Mouse (Mus musculus): ENCODE data around the gene Lypd9.
"Not testable (repeated sequence)": the region's sequence is repeated elsewhere in the genome, so short reads cannot be mapped to it uniquely, and the experiment has no call there.

Gene Lypd9

GRCm38 (mm10) chr11:58452759-58453158 is at the start of gene Lypd9:
Lypd9 (minus strand) TSS chr11:58452923.
- no peak for DNase-seq (ENCODE audit: extremely low read depth, low read depth)

- not testable (repeated sequence) for DNase-seq (ENCODE audit: extremely low read depth, low read depth)
Measured at GRCm38 (mm10) chr11:58502472-58502871, 49.7 kb upstream of the Lypd9 start, which contains the start of gene Olfr331. Olfr331 (minus strand) TSS chr11:58502572.

DNA sequence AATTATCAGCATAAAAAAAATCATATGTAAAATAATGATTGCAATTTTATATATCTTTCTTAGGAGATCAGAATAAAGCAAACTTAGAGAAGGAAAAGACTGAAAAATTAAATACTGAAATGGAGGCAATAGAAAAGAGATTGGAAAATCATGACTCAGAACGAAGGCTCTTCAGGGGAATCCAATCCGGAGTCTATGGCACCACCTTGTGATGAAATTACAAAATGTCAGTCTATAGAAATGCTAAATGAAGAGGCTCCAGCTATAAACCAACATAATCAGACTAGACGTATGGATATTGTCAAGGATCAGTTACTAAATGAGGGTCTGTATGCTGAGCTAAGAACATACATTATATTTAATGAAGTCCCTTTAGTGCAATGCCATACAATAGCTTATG is 46.6 kb upstream of the Lypd9 start:
- no peak for DNase-seq (ENCODE audit: extremely low read depth, low read depth)

GRCm38 (mm10) chr11:58498761-58499160 is 46.0 kb upstream of the Lypd9 start:
- DNase-seq (ENCODE audit: extremely low read depth, low read depth) = no peak

GRCm38 (mm10) chr11:58492455-58492854 is 39.7 kb upstream of the Lypd9 start, which contains the start of gene Olfr332:
Olfr332 (minus strand) TSS chr11:58492555.
- DNase-seq (ENCODE audit: extremely low read depth, low read depth) = no peak

- DNase-seq (ENCODE audit: extremely low read depth, low read depth) = no peak
Measured at GRCm38 (mm10) chr11:58462170-58462569, 9.4 kb upstream of the Lypd9 start, which contains the start of gene Olfr30. Olfr30 (minus strand) TSS chr11:58462270.

DNA sequence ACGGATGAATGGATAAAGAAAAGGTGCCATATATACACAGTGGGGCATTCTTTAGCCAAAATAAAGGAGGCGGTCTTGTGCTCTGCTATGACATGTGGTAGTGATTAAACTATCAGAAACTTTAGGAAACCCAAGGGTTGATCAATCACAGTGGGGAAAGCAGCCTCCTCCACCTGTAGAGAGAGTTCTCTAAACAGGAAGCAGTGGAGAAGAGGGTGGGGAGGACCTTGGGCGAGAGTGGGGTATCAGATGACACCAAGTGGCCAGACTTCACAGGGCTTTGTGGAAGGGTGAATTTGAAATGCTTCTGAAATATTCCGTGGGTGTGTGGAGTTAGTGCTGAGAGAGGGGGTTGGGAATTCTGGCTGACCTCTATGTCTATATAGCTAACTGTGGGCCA is 869 bp upstream of the Lypd9 start:
- no peak for DNase-seq (ENCODE audit: extremely low read depth, low read depth)

DNA sequence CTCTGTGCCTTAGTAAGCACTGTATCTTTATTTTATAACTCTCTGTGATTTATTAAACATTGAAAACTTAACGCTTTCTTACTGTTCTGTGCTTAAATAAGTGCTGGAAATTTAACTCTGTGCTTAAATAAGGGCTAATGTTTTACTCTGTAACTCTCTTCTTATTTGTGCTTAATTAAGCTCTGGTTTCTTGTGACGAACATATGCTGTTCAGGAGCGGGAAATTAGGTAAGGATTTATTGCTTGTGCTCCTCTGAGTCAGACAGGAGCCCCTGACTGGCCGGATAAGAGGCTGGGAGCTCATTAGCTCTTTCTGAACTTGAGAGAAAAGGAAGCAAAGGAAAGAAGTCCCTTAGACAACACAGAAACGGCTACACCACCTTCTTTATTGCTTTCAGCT is 14.9 kb downstream of the Lypd9 start:
- DNase-seq (ENCODE audit: extremely low read depth, low read depth) = no peak

GRCm38 (mm10) chr11:58432259-58432658 is 20.5 kb downstream of the Lypd9 start, which contains the start of gene Gm12253:
Gm12253 (plus strand) TSS chr11:58432559.
- no peak for DNase-seq (ENCODE audit: extremely low read depth, low read depth)

- DNase-seq (ENCODE audit: extremely low read depth, low read depth) = no peak
Measured at GRCm38 (mm10) chr11:58420815-58421214, 31.9 kb downstream of the Lypd9 start, which contains the start of gene 1810065E05Rik. 1810065E05Rik (plus strand) TSS chr11:58421111.

DNA sequence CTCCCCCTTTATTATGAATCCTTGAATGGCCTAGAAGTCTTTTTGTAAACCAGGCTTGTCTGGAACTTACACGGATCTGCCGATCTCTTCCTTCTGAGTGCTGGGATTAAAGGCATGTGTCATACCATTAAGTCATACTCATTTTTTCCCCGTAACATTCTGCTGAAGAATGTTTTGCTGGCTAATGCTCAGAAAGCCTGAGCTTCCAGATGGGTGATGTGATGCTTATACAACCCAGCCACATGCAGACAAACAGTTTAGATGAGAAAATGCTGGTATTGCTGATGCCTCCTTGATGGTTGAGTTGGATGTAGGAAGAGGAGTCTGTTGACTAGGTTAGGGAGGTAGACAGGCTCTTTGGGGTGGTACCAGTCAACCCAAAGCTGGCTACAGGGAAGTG is 34.4 kb downstream of the Lypd9 start:
- DNase-seq (ENCODE audit: extremely low read depth, low read depth) = no peak

DNA sequence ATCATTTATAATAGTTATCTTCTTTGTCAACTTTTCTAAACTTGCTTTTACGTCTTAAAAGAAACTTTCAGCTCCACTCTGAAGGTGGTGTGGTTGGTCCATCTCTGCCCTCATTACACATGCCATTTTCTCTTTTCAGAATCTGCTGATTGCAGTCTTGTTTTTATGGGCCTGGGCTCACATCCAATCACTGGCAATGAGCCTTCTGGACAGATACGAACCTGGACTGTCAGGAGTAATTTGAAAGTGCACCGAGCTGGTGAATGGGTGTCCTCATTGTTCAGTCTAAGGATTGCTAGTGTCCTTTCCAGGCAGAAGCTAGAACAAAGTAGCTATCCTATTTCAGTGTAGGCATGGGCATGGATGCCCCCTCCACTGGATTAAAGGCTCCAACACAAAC is 44.7 kb downstream of the Lypd9 start:
- DNase-seq (ENCODE audit: extremely low read depth, low read depth) = no peak

DNA sequence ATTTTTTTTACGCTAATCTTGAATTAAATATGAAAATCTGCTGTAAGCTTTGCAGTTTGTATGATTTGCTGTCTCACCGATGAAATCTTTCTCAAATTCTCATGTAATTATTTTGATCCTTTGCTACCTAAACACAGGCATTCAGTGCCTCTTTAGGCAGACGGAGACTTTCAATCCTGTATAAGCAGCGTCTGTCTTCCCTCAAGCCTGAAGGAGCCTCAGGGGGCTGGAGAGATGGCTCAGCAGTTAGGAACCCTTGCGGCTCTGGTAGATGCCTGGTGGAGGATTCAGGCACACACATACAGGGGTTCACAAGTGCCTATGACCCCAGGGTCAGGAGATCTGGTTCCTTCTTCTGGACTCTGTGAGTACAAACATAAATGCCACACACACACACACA is 52.1 kb downstream of the Lypd9 start:
- DNase-seq (ENCODE audit: extremely low read depth, low read depth) = no peak

GRCm38 (mm10) chr11:58399985-58400645 is 52.6 kb downstream of the Lypd9 start:
- DNase-seq (ENCODE audit: extremely low read depth, low read depth) = no peak

Data from MEL-GATA-1-ER (cell line).